Mouse (Mus musculus) heart, adult 9 months (tissue): ENCODE measurements around the gene Cbr2.

ENCODE experiments used
- DNase-seq, 2 experiments: peaks; one replicate each; pipeline ENCODE4 v3.0.0; 2022; ENCODE audit warnings: low spot score in 2 of 2

Gene Cbr2

GRCm38 (mm10) chr11:120731395-120731794, 519 bp downstream of the Cbr2 start:
- no peak for DNase-seq

GRCm38 (mm10) chr11:120730331-120730870, 1.5 kb downstream of the Cbr2 start:
- no peak for DNase-seq

- DNase-seq, result peak in 1 of 2 experiments; percentile 34
Measured at GRCm38 (mm10) chr11:120729432-120730050, 2.4 kb downstream of the Cbr2 start.

- DNase-seq, result no peak
Measured at GRCm38 (mm10) chr11:120728530-120729240, 3.2 kb downstream of the Cbr2 start.

- no peak for DNase-seq
Measured at GRCm38 (mm10) chr11:120727564-120727963, 4.3 kb downstream of the Cbr2 start.

- peak; percentile 94 to 96 for DNase-seq
Measured at GRCm38 (mm10) chr11:120727169-120727527, 4.8 kb downstream of the Cbr2 start, which contains the start of gene Dcxr. Gene Dcxr (minus strand): TSS chr11:120727281.

- DNase-seq, result no peak
Measured at GRCm38 (mm10) chr11:120726243-120727168, 5.4 kb downstream of the Cbr2 start.

- DNase-seq, result no peak
Measured at GRCm38 (mm10) chr11:120723509-120723908, 8.4 kb downstream of the Cbr2 start.

- no peak for DNase-seq
Measured at GRCm38 (mm10) chr11:120722761-120723382, 9.0 kb downstream of the Cbr2 start.

- DNase-seq, result no peak
Measured at GRCm38 (mm10) chr11:120722067-120722630, 9.8 kb downstream of the Cbr2 start.

- peak in 1 of 2 experiments; percentile 43 for DNase-seq
Measured at GRCm38 (mm10) chr11:120721124-120722066, 10.5 kb downstream of the Cbr2 start, which contains the start of gene Rac3. Gene Rac3 (plus strand): TSS chr11:120721470.

GRCm38 (mm10) chr11:120720450-120720849, 11.5 kb downstream of the Cbr2 start:
- peak; percentile 74 to 79 for DNase-seq

GRCm38 (mm10) chr11:120719841-120720376, 12.0 kb downstream of the Cbr2 start:
- DNase-seq, result no peak

GRCm38 (mm10) chr11:120719242-120719641, 12.7 kb downstream of the Cbr2 start:
- DNase-seq, result no peak

- no peak for DNase-seq
Measured at GRCm38 (mm10) chr11:120715131-120715530, 16.8 kb downstream of the Cbr2 start.

- no peak for DNase-seq
Measured at GRCm38 (mm10) chr11:120714546-120714945, 17.4 kb downstream of the Cbr2 start.

- DNase-seq, result peak; percentile 98 to 99
Measured at GRCm38 (mm10) chr11:120713580-120714518, 18.1 kb downstream of the Cbr2 start, which contains the start of the genes Cenpx and Lrrc45. Gene Cenpx (minus strand): TSS chr11:120713738. Gene Lrrc45 (plus strand): TSS chr11:120713925.
